Mouse (Mus musculus) right cerebral cortex, adult 2 months (tissue): ENCODE measurements around the gene Dnmt1.
"Not testable (repeated sequence)": the region's sequence is repeated elsewhere in the genome, so short reads cannot be mapped to it uniquely, and the experiment has no call there.

Experiments used
- DNase-seq, 2 experiments: peaks; one replicate each; pipeline ENCODE4 v3.0.0; 2021 to 2022; ENCODE audit warnings: low spot score in 2 of 2

Gene Dnmt1

GRCm38 (mm10) chr9:20959430-20959938 is at the start of gene Dnmt1:
Dnmt1 (minus strand) TSS chr9:20959888.
- DNase-seq = no peak

GRCm38 (mm10) chr9:21008007-21008406 is 48.3 kb upstream of the Dnmt1 start:
- DNase-seq = no peak

GRCm38 (mm10) chr9:21007313-21007952 is 47.7 kb upstream of the Dnmt1 start:
- no peak for DNase-seq

GRCm38 (mm10) chr9:21002627-21003551 is 43.2 kb upstream of the Dnmt1 start, which contains the start of gene Mrpl4:
Mrpl4 (plus strand) TSS chr9:21002738.
- peak; percentile 92 to 93 for DNase-seq

- DNase-seq = no peak
These were observed 42.6 kb upstream of the Dnmt1 start for GRCm38 (mm10) chr9:21002270-21002626.

DNA sequence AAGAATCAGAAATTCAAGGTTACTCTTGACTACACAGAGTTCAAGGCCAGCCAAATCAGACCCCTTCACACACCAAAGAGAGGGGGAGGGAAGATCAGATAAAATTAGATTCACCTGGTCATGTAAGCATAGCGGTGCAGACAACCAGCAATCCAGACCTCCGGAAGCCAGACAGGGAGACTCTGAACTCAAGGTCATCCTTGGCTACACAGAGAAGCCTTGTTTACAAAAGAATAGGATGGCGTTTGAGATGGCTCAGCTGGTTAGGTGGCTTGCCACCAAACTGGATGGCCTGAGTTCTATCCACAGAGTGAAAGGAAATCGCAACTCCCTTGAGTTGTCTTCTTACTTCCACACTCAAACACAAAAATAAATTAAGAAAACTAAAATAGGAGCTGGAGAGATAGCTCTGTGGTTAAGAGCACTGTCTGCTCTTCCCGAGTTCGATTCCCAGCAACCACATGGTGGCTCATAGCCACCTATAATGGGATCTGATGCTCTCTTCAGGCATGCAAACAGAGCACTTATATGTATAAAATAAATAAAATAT is 42.0 kb upstream of the Dnmt1 start:
- no peak for DNase-seq

- DNase-seq = no peak
These were observed 41.1 kb upstream of the Dnmt1 start for GRCm38 (mm10) chr9:21000811-21001210.

DNA sequence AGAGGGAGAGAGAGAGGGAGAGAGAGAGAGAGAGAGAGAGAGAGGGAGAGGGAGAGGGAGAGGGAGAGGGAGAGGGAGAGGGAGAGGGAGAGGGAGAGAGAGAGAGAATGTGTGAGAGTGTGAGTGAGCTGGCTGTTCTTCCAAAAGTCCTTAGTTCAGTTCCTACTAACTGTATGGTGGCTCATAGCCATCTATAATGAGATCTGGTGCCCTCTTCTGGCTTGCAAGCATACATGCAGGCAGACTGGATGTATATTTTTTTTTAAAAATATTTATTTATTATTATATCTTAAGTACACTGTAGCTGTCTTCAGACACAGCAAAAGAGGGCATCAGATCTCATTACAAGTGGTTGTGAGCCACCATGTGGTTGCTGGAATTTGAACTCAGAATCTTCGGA is 38.6 kb upstream of the Dnmt1 start:
- DNase-seq = not testable (repeated sequence)

GRCm38 (mm10) chr9:20997065-20997464 is 37.4 kb upstream of the Dnmt1 start:
- DNase-seq = no peak

DNA sequence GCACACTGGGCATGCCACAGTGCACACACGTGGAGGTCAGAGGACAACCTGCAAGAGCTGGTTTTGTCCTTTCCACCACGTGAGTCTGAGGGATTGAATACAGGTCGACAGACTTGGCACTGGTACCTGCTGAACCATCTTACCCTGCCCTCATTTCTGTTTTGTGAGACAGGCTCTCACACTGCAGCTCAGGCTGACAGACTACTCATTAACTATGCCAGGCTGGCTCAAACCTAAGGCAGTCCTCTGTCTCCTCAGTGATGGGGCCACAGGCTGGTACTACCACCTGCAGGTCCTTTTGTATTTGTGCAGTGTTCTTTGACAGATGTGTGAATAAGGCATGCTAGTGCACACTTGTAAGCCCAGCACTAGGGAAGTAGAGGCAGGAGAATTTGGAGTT is 35.4 kb upstream of the Dnmt1 start:
- DNase-seq = no peak

GRCm38 (mm10) chr9:20993165-20993898 is 33.6 kb upstream of the Dnmt1 start:
- DNase-seq = no peak

DNA sequence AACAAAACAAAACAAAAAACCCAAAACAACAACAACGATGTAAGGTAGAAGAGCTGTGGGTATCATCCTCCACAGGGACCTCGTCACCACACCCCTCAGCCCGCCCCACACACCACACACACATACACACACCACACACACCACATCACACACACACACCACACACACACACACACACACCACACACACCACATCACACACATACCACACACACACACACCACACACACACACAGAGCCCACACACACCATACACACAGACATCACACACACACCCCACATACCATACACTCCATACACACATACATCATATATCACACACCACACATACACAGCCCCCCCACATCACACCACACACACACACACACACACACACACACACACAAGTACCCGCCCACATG is 31.9 kb upstream of the Dnmt1 start:
- DNase-seq = no peak

- no peak for DNase-seq
These were observed 31.2 kb upstream of the Dnmt1 start for GRCm38 (mm10) chr9:20990861-20991260.

- no peak for DNase-seq
These were observed 28.3 kb upstream of the Dnmt1 start for GRCm38 (mm10) chr9:20987953-20988352.

DNA sequence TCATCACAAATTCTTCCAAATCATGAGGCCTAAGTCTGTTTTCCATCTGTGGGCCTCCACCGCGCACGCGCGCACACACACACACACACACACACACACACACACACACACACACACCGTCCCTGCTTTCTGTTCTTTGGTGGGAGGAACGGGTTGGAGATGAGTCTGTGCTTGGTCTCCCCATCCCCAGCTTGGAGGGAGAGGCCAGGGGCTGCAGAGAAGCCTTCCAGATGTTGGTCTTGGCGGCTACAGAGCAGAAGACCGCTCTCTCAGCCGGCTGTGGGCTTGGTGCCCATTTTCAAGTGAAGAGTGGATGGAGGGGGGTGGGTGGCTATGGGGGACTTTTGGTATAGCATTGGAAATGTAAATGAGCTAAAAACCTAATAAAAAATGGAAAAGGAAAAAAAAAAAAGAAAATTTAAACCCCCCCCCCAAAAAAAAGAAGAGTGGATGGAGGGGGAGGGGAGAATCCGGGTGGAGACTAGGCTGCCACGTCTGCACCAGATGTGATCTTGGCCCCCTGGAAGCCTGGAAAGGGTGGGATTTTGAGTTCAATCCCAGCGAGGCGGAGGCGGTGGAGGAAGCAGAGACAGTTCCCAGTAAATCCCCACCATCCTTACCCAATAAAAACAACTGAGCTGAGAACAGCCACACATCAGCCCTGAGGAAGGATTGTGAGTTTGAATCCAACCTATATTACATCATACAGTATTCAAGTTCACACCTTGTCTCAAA is 27.4 kb upstream of the Dnmt1 start:
- no peak for DNase-seq

DNA sequence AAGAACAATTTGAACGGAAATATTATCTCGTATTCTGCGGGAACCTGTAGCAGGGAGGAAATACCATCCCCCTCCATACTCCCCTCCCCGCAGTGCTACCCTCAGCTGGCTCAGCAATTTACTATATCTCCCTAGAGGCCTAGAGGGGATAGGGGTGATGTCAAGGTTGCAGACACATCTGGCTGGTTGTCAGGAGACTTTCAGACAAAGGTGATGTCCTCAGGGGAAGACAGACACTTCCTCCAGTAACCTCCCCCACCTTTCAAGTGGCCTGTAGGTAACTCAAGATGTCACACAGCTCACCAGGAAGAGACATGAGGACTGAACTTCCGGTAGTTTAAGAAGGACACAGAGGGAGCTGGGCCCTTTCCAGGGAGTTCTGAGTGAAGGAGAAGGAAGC is 23.5 kb upstream of the Dnmt1 start:
- no peak for DNase-seq

DNA sequence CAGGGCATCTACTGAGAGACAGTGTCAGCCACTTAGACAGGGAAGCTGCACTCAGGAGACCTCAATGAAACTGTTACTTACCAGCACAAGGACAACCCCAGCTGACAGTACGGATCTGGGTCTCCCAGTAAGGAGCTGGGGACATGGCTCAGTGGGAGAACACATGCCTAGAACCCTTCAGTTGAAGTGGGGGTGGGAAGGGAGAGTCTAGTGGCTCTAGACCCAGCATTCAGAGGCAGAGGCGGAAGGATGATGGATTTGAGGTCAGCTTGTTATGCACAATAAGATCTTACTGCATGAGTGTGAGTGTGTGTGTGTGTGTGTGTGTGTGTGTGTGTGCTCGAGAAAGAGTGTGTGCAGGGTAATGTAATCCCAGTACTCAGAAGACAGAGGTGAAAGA is 22.5 kb upstream of the Dnmt1 start:
- no peak for DNase-seq

DNA sequence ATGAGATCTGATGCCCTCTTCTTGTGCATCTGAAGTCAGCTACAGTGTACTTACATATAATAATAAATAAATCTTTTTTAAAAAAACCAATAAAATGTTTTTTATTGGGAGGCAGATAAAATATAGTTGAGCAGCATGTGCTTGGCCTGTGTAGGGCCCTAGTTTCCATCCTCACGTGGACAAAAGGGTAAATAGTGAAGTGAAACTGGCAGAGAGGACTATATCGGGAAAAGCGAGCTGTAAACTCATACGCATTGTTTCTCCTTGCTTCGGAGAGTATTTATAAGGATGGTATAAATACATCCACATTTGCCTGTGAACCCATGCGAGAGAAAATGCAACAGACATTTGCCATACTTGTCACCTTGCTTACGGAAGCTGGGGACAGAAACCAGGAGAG is 20.1 kb upstream of the Dnmt1 start:
- DNase-seq = no peak

GRCm38 (mm10) chr9:20979181-20979580 is 19.5 kb upstream of the Dnmt1 start:
- DNase-seq = no peak

DNA sequence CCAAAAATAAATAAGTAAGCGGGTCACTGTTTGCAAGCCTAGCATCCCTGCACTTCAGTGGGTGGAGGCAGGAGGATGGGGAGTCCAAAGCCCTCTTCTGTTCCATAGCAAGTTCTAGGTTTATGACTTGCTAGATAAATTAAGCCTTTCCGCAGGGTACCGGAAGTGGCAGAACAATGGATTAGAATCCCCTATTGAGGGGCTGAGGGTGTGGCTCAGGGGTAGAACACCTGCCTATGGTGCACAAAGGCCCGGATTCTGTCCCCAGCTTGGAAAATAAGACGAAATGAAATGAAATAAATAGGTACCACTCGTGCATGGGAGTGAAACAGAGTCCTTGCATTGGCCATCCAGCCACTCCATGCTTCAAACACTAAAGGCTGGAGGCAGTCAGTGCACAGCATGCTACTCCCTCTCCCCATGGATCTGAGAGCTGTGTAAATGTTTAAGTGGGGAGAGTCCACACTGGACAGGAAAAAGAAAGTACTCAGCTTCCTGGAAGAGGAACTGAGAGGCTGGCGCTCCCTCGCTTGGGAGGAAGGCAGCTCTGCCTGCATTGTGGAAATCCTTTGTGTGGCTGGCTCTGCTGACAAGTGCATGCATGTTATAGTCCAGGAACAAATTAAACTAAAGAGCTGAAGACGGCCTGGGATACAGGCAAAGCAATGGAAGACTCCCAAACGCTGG is 18.9 kb upstream of the Dnmt1 start:
- no peak for DNase-seq
